Mouse (Mus musculus): ENCODE results near the gene Fbxl8. TPM values are rescaled to one million over a fixed set of nuclear protein-coding genes. Genes with fewer than 3 reads are reported as not detected.

Gene Fbxl8
- total and polyA plus RNA-seq, 3 experiments, result 5.2 to 10.5 (median 5.9) TPM

GRCm38 (mm10) chr8:105254966-105255350 lies 9.5 kb upstream of the Fbxl8 start, which contains the start of gene B3gnt9:
B3gnt9 (minus strand) TSS chr8:105255153.
- dilution Hi-C loops (cut with MboI; ENCODE audit: extremely low pct_ligation_motif_present, extremely low pct_unique_long_range_greater_than_20kb, low sequenced_read_pairs), result no loop called here
- Histone ChIP-seq H3K9me3 (replicated peaks; ENCODE audit: low read length) (no peaks in the 10 kb centered on the region), H3K4me1 (ENCODE audit: control insufficient read depth in 1 of 2, insufficient read depth in 2 of 2) (peaks cover 12 to 29% of the 10 kb centered on the region in 2 experiments), H3K9ac (ENCODE audit: insufficient read depth, low read depth) (peak within 1 kb of the TSS; percentile 22), H3K27me3 (replicated peaks) (no peaks in the 10 kb centered on the region), H3K4me2 (ENCODE audit: insufficient read depth, low read depth, poor library complexity, severe bottlenecking) (peak within 1 kb of the TSS; percentile 69), H3K36me3 (replicated peaks in 1 of 2; ENCODE audit: control insufficient read depth in 1 of 2, insufficient read depth in 1 of 2, low read length in 1 of 2) (peaks cover 43 to 85% of the 10 kb centered on the region in 2 experiments), H3K27ac (ENCODE audit: insufficient read depth, low read depth) (peak within 1 kb of the TSS; percentile 18), H3K4me3 (replicated peaks in 1 of 3; ENCODE audit: low read depth in 2 of 3, low read length in 2 of 3, poor library complexity in 1 of 3) (peak within 1 kb of the TSS; percentile 41 to 86 (median 53)), H3K79me2 (replicated peaks; ENCODE audit: control insufficient read depth, extremely low read depth, insufficient read depth, poor library complexity, severe bottlenecking) (no peaks in the 10 kb centered on the region)
- TF ChIP-seq HCFC1 (IDR thresholded peaks at IDR 0.05; ENCODE audit: low read depth, low read length) (no peak), MAZ (IDR thresholded peaks at IDR 0.05; ENCODE audit: low read depth, low read length) (peak; percentile 4), MEF2A (IDR thresholded peaks at IDR 0.05; ENCODE audit: borderline replicate concordance, low read depth, low read length) (no peak), USF1 (IDR thresholded peaks at IDR 0.05; ENCODE audit: low read depth, low read length) (peak; percentile 83), USF2 (conservative IDR thresholded peaks at IDR 0.05; ENCODE audit: low read depth, low read length) (peak; percentile 68), MXI1 (IDR thresholded peaks at IDR 0.05; ENCODE audit: low read depth, low read length) (peak; percentile 72), BHLHE40 (IDR thresholded peaks at IDR 0.05; ENCODE audit: low read depth, low read length) (peak; percentile 67)
- in situ Hi-C loops (cut with MboI; ENCODE audit: low pct_ligation_motif_present, low pct_unique_long_range_greater_than_20kb, low sequenced_read_pairs), result loop anchor here (5.0 kb wide), 1 partner anchor 37 kb away; no protein-coding TSS in a partner anchor
- DNase-seq (ENCODE audit: extremely low read depth), result no peak

- no peak for DNase-seq (ENCODE audit: extremely low read depth)
- Histone ChIP-seq H3K79me2 (replicated peaks; ENCODE audit: control insufficient read depth, extremely low read depth, insufficient read depth, poor library complexity, severe bottlenecking) (no peaks in the 10 kb centered on the region), H3K9ac (ENCODE audit: insufficient read depth, low read depth) (no peak overlapping the region), H3K9me3 (replicated peaks; ENCODE audit: low read length) (peaks cover 4% of the 10 kb centered on the region), H3K4me1 (ENCODE audit: control insufficient read depth in 1 of 2, insufficient read depth in 2 of 2) (peaks cover 16 to 48% of the 10 kb centered on the region in 2 experiments), H3K27ac (ENCODE audit: insufficient read depth, low read depth) (no peak overlapping the region), H3K4me2 (ENCODE audit: insufficient read depth, low read depth, poor library complexity, severe bottlenecking) (no peak overlapping the region), H3K27me3 (replicated peaks) (no peaks in the 10 kb centered on the region), H3K4me3 (replicated peaks in 1 of 3; ENCODE audit: low read depth in 2 of 3, low read length in 2 of 3, poor library complexity in 1 of 3) (no peak overlapping the region), H3K36me3 (replicated peaks in 1 of 2; ENCODE audit: control insufficient read depth in 1 of 2, insufficient read depth in 1 of 2, low read length in 1 of 2) (peaks cover 20 to 69% of the 10 kb centered on the region in 2 experiments)
- TF ChIP-seq MEF2A (IDR thresholded peaks at IDR 0.05; ENCODE audit: borderline replicate concordance, low read depth, low read length), result no peak
- dilution Hi-C loops (cut with MboI; ENCODE audit: extremely low pct_ligation_motif_present, extremely low pct_unique_long_range_greater_than_20kb, low sequenced_read_pairs), result no loop called here
- in situ Hi-C loops (cut with MboI; ENCODE audit: low pct_ligation_motif_present, low pct_unique_long_range_greater_than_20kb, low sequenced_read_pairs), result loop anchor here (5.0 kb wide), 1 partner anchor 35 kb away; no protein-coding TSS in a partner anchor
Measured at GRCm38 (mm10) chr8:105257318-105258114, 6.9 kb upstream of the Fbxl8 start.

- TF ChIP-seq CHD1 (IDR thresholded peaks at IDR 0.05; ENCODE audit: low read depth, low read length), result no peak
- in situ Hi-C loops (cut with MboI; ENCODE audit: low pct_ligation_motif_present, low pct_unique_long_range_greater_than_20kb, low sequenced_read_pairs) (loop anchor here (5.0 kb wide), 1 partner anchor 33 kb away; no protein-coding TSS in a partner anchor), dilution Hi-C loops (cut with MboI; ENCODE audit: extremely low pct_ligation_motif_present, extremely low pct_unique_long_range_greater_than_20kb, low sequenced_read_pairs) (no loop called here)
- Histone ChIP-seq H3K4me2 (ENCODE audit: insufficient read depth, low read depth, poor library complexity, severe bottlenecking) (no peak overlapping the region), H3K27me3 (replicated peaks) (no peaks in the 10 kb centered on the region), H3K4me3 (replicated peaks in 1 of 3; ENCODE audit: low read depth in 2 of 3, low read length in 2 of 3, poor library complexity in 1 of 3) (no peak overlapping the region), H3K9me3 (replicated peaks; ENCODE audit: low read length) (peaks cover 4% of the 10 kb centered on the region), H3K9ac (ENCODE audit: insufficient read depth, low read depth) (no peak overlapping the region), H3K79me2 (replicated peaks; ENCODE audit: control insufficient read depth, extremely low read depth, insufficient read depth, poor library complexity, severe bottlenecking) (no peaks in the 10 kb centered on the region), H3K4me1 (ENCODE audit: control insufficient read depth in 1 of 2, insufficient read depth in 2 of 2) (peaks cover 12 to 43% of the 10 kb centered on the region in 2 experiments), H3K27ac (ENCODE audit: insufficient read depth, low read depth) (no peak overlapping the region), H3K36me3 (replicated peaks in 1 of 2; ENCODE audit: control insufficient read depth in 1 of 2, insufficient read depth in 1 of 2, low read length in 1 of 2) (peaks cover 15 to 53% of the 10 kb centered on the region in 2 experiments)
- DNase-seq (ENCODE audit: extremely low read depth), result no peak
Measured at GRCm38 (mm10) chr8:105258911-105259720, 5.3 kb upstream of the Fbxl8 start.

Measured in CH12.LX (cell line).